Mouse (Mus musculus) ES-Bruce4 (cell line): ENCODE data around the gene Cfap36. TPM values are rescaled to one million over a fixed set of nuclear protein-coding genes. Genes with fewer than 3 reads are reported as not detected.

Experiments
- H3K27ac ChIP-seq: 2 replicates; pipeline ENCODE4 v1.5.1; 2012; ENCODE audit warnings: low read length, inconsistent platforms; ENCODE audit not compliant: insufficient read depth
- H3K27me3 ChIP-seq: 2 replicates; pipeline ENCODE4 v1.6.1; 2012; ENCODE audit warnings: mild to moderate bottlenecking, low read length, inconsistent platforms; ENCODE audit not compliant: control insufficient read depth, poor library complexity, insufficient read depth, severe bottlenecking
- H3K36me3 ChIP-seq: 2 replicates; pipeline ENCODE4 v1.6.1; 2012; ENCODE audit warnings: inconsistent platforms, mild to moderate bottlenecking, low read length, moderate library complexity; ENCODE audit not compliant: control insufficient read depth, poor library complexity, insufficient read depth, severe bottlenecking
- H3K4me1 ChIP-seq: one replicate; pipeline ENCODE4 v1.8.1; 2011; ENCODE audit warnings: low read length; ENCODE audit not compliant: control insufficient read depth, insufficient read depth
- H3K4me3 ChIP-seq: 2 replicates; pipeline ENCODE4 v1.5.1; 2011; ENCODE audit warnings: low read depth, mild to moderate bottlenecking, low read length
- H3K9ac ChIP-seq: 2 replicates; pipeline ENCODE4 v1.6.1; 2012; ENCODE audit warnings: low read depth, mild to moderate bottlenecking, inconsistent platforms; ENCODE audit not compliant: poor library complexity, severe bottlenecking
- H3K9me3 ChIP-seq: replicated peaks from 2 replicates; pipeline ENCODE4 v1.6.1; 2012; ENCODE audit warnings: mild to moderate bottlenecking, low read length, inconsistent platforms; ENCODE audit not compliant: control insufficient read depth, poor library complexity, insufficient read depth, severe bottlenecking
- CTCF ChIP-seq: IDR thresholded peaks from one replicate; pipeline ENCODE4 v1.8.1; 2011; ENCODE audit warnings: low read depth, low read length
- EP300 ChIP-seq: IDR thresholded peaks from 2 replicates; pipeline ENCODE4 v1.6.1; 2011; ENCODE audit warnings: low read depth, low read length; ENCODE audit not compliant: insufficient read depth
- POLR2A ChIP-seq: IDR thresholded peaks from one replicate; pipeline ENCODE4 v1.8.1; 2011; ENCODE audit warnings: low read length; ENCODE audit not compliant: insufficient read depth
- polyA plus RNA-seq: library from polyadenylated mRNA; stranded (reverse); fragments of >200 nt; gene quantifications from 2 replicates; pipeline ENCODE4 v1.2.4, GENCODE M21; 2011; ENCODE audit warnings: low read depth; ENCODE audit not compliant: missing spikeins, insufficient read depth, insufficient read length

The Cfap36 gene
- polyA plus RNA-seq, 1 experiment, result 28.4 TPM

DNA sequence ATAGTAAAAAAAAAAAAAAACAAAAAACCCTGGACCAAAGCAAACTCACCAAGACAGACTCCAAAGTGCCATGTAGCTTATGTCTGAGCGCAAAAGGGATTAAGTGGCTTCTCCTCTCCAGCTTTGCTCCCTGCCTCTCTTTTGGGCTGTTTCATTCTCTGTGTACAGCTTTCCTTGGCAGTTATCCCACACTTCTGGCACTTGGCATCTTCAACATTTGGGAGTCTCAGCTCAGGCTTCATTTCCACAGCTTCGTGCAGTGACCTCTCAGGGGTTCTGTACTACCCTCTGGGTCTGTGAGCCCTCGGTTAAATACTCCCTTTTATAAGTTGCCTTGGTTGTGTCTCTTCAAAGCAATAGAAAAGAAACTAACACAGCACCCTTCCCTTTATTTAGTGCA, 66.6 kb downstream of the Cfap36 start:
- Histone ChIP-seq H3K4me3 (no peak overlapping the region), H3K9ac (no peak overlapping the region), H3K9me3 (no peaks in the 10 kb centered on the region), H3K4me1 (no peaks in the 10 kb centered on the region), H3K36me3 (peaks cover 5% of the 10 kb centered on the region), H3K27me3 (no peaks in the 10 kb centered on the region), H3K27ac (no peak overlapping the region)
- TF ChIP-seq EP300 (no peak), POLR2A (no peak), CTCF (no peak)

DNA sequence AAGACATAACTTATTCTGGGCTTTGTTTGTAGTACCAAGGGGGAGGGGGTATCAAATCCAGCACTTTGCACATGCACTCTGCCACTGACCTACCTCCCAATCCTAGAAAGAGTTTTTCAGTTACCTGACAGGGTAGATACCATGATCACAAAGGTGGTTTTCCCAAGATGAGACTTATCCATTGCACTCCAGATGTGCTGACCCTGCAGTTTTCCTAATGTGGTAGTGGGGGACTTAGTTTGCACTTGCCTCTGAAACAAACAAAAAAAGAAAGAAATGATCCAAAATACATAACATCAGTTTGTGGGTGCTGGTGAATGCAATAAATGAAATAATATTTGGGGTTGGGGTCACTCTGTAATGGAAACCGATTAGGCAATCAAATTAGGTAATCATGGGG, 67.9 kb downstream of the Cfap36 start:
- TF ChIP-seq EP300 (no peak), POLR2A (no peak), CTCF (no peak)
- Histone ChIP-seq H3K9ac (no peak overlapping the region), H3K27ac (no peak overlapping the region), H3K27me3 (no peaks in the 10 kb centered on the region), H3K9me3 (no peaks in the 10 kb centered on the region), H3K4me3 (no peak overlapping the region), H3K36me3 (peaks cover 5% of the 10 kb centered on the region), H3K4me1 (no peaks in the 10 kb centered on the region)

DNA sequence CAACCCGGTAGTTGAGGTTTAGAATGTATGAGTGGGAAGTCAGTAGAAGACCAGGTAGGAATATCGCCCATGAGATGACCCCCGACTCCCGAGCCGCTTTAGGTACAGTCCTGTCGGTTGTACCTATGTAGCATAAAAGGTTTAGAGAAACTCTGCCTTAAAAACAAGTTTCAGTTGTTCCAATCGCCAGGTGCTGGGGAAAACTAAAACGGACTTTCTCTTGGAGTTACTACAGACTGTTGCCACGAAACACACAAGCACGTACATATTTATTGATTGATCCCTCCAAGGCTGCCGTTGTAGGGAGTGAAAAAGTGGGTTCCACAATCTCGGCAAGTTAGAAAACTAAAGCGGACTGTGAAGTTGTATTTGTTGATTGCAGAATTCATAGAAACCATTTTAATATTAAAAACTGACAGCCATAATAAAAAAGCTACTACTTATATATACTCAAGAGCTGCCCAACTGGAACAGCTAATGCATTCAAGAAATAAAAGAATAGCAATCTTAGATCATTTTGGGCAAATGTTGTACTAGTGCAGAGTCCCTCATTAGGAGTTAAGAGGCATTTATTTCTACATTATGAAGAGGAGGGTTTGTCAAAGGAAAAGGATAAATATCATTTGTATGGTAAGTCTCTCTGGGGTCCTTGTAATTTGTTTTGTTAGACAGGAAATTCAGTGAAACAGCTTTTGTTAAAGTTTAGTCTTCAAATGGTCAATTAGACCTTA, 73.3 kb downstream of the Cfap36 start:
- H3K9ac ChIP-seq, result peak overlapping the region; percentile 90
- no peak for TF ChIP-seq POLR2A
- no peak for TF ChIP-seq EP300
- no peak for TF ChIP-seq CTCF
- H3K27me3 ChIP-seq, result no peaks in the 10 kb centered on the region
- H3K4me3 ChIP-seq, result peak overlapping the region; percentile 96
- H3K36me3 ChIP-seq, result no peaks in the 10 kb centered on the region
- H3K27ac ChIP-seq, result no peak overlapping the region
- no peaks in the 10 kb centered on the region for H3K4me1 ChIP-seq
- peaks cover 3% of the 10 kb centered on the region for H3K9me3 ChIP-seq

GRCm38 (mm10) chr11:29173125-29173631, 74.0 kb downstream of the Cfap36 start:
- Histone ChIP-seq H3K27ac (peak overlapping the region; percentile 33), H3K9me3 (peaks cover 7% of the 10 kb centered on the region), H3K4me1 (no peaks in the 10 kb centered on the region), H3K27me3 (no peaks in the 10 kb centered on the region), H3K9ac (peak overlapping the region; percentile 90), H3K4me3 (peak overlapping the region; percentile 96), H3K36me3 (no peaks in the 10 kb centered on the region)
- TF ChIP-seq CTCF (peak; percentile 3), EP300 (no peak)

GRCm38 (mm10) chr11:29172563-29173124, 74.6 kb downstream of the Cfap36 start, which contains the start of gene Ppp4r3b:
Ppp4r3b (plus strand) TSS chr11:29172890.
- H3K27me3 ChIP-seq, result no peaks in the 10 kb centered on the region
- peak within 1 kb of the TSS; percentile 33 for H3K27ac ChIP-seq
- H3K9ac ChIP-seq, result peak within 1 kb of the TSS; percentile 90
- H3K4me1 ChIP-seq, result no peaks in the 10 kb centered on the region
- peak within 1 kb of the TSS; percentile 96 for H3K4me3 ChIP-seq
- peaks cover 10% of the 10 kb centered on the region for H3K9me3 ChIP-seq
- TF ChIP-seq POLR2A (peak; percentile 23), EP300 (peak; percentile 46; the same call in 1 of the 2 replicates), CTCF (no peak)
- no peaks in the 10 kb centered on the region for H3K36me3 ChIP-seq

DNA sequence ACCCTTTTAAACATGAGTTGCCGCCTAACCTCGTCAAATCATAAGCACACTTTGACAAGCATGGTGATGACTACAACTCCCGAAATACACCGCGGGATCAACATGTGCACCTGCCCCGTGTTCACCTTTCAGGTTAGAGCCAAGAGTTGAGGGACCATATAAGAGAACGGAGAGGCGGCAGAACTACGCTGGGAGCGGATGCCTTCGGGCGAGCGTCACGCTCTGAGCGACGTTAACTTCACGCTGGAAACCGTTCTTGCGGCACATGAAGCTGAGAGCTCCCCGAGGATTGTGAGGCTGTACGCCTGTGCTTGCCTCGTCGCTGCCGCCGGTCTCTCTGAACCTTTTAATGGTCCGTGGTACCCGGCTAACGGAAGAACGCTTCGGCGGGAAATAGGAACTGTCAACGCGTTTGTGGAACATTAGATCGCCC, 75.2 kb downstream of the Cfap36 start:
- Histone ChIP-seq H3K4me1 (no peaks in the 10 kb centered on the region), H3K27ac (no peak overlapping the region), H3K27me3 (no peaks in the 10 kb centered on the region), H3K36me3 (no peaks in the 10 kb centered on the region), H3K4me3 (peak overlapping the region; percentile 94), H3K9me3 (peaks cover 17% of the 10 kb centered on the region), H3K9ac (peak overlapping the region; percentile 54)
- no peak for TF ChIP-seq POLR2A
- TF ChIP-seq CTCF, result no peak
- TF ChIP-seq EP300, result no peak

Other genes with a start within 250 kb of the Cfap36 start
- gene Pnpt1, start 116.7 kb downstream of the Cfap36 start, polyA plus RNA-seq, result 72.3 and 76.5 TPM in 2 replicates
- gene Ppp4r3b, start 74.5 kb downstream of the Cfap36 start, polyA plus RNA-seq, result 44.3 and 51.8 TPM in 2 replicates
- gene Ccdc88a, start 126.2 kb upstream of the Cfap36 start, polyA plus RNA-seq, result 28.4 and 30.8 TPM in 2 replicates